Mouse (Mus musculus): ENCODE results near the gene Gpalpp1. TPM values are rescaled to one million over a fixed set of nuclear protein-coding genes. Genes with fewer than 3 reads are reported as not detected.

Gpalpp1 gene
- polyA plus RNA-seq, 1 experiment from 2014 or later, result 11.0 TPM

- Histone ChIP-seq H3K9ac (ENCODE audit: low read length) (no peak overlapping the region), H3K4me2 (ENCODE audit: low read length) (no peak overlapping the region), H3K4me3 (ENCODE audit: control insufficient read depth in 1 of 2, insufficient read depth in 1 of 2, low read depth in 1 of 2, low read length in 2 of 2) (no peak overlapping the region), H3K4me1 (ENCODE audit: control insufficient read depth in 2 of 2, insufficient read depth in 2 of 2, low read length in 2 of 2) (peaks cover 10 to 27% of the 10 kb centered on the region in 2 experiments; a peak in 3 of 4 replicates), H3K27ac (replicated peaks in 1 of 2; ENCODE audit: control insufficient read depth in 1 of 2, insufficient read depth in 1 of 2, low read depth in 2 of 2, low read length in 2 of 2) (no peak overlapping the region), H3K9me3 (ENCODE audit: control insufficient read depth, low read length) (no peaks in the 10 kb centered on the region), H3K36me3 (ENCODE audit: control insufficient read depth, insufficient read depth, low read length) (no peaks in the 10 kb centered on the region), H3K27me3 (ENCODE audit: control insufficient read depth, insufficient read depth, low read length) (no peaks in the 10 kb centered on the region)
- 59% methylated on average over 2 of the region's 2 CpGs for WGBS
- no peak for ATAC-seq (ENCODE audit: insufficient number of reproducible peaks, insufficient read depth, low FRiP score, low read depth)
These were observed 40.5 kb upstream of the Gpalpp1 start for GRCm38 (mm10) chr14:76151011-76151410.

DNA sequence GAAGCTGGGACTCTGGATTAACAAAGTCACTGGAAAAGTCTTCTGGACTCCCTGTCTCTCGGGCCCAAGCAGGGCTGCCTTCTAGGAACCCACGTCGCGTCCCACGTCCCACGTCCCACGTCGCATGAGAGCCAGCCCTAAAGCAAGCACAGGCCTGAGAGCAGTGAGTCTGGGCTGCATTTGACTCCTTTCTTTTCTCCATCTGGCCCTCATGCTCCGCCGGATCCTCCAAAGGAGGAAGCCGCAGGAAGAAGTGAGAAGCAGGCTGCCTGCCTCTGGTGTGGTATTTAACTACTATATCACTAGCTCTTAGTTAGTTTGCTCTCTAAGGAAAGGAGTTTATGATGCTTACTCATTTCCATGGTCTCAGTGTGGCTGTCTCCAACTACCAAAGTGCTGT lies 39.9 kb upstream of the Gpalpp1 start:
- ATAC-seq (ENCODE audit: insufficient number of reproducible peaks, insufficient read depth, low FRiP score, low read depth), result no peak
- WGBS, result 73% methylated on average over 11 of the region's 11 CpGs
- H3K9me3 ChIP-seq (ENCODE audit: control insufficient read depth, low read length), result no peaks in the 10 kb centered on the region

GRCm38 (mm10) chr14:76149531-76150179 lies 39.1 kb upstream of the Gpalpp1 start:
- Histone ChIP-seq H3K36me3 (ENCODE audit: control insufficient read depth, insufficient read depth, low read length) (no peaks in the 10 kb centered on the region), H3K9me3 (ENCODE audit: control insufficient read depth, low read length) (no peaks in the 10 kb centered on the region), H3K27ac (replicated peaks in 1 of 2; ENCODE audit: control insufficient read depth in 1 of 2, insufficient read depth in 1 of 2, low read depth in 2 of 2, low read length in 2 of 2) (peak overlapping the region; percentile 30 to 52), H3K27me3 (ENCODE audit: control insufficient read depth, insufficient read depth, low read length) (no peaks in the 10 kb centered on the region), H3K4me3 (ENCODE audit: control insufficient read depth in 1 of 2, insufficient read depth in 1 of 2, low read depth in 1 of 2, low read length in 2 of 2) (peak overlapping the region; percentile 35 to 48), H3K9ac (ENCODE audit: low read length) (peak overlapping the region; percentile 59), H3K4me2 (ENCODE audit: low read length) (peak overlapping the region; percentile 54), H3K4me1 (ENCODE audit: control insufficient read depth in 2 of 2, insufficient read depth in 2 of 2, low read length in 2 of 2) (peaks cover 10 to 34% of the 10 kb centered on the region in 2 experiments)
- ATAC-seq (ENCODE audit: insufficient number of reproducible peaks, insufficient read depth, low FRiP score, low read depth), result peak; percentile 78
- 7% methylated on average over 13 of the region's 13 CpGs for WGBS

More for the DNA sequence above, 39.9 kb upstream of the Gpalpp1 start:
- Histone ChIP-seq H3K4me3 (ENCODE audit: control insufficient read depth in 1 of 2, insufficient read depth in 1 of 2, low read depth in 1 of 2, low read length in 2 of 2) (peak overlapping the region in 1 of 2 experiments; percentile 35; a peak in 1 of 4 replicates), H3K27ac (replicated peaks in 1 of 2; ENCODE audit: control insufficient read depth in 1 of 2, insufficient read depth in 1 of 2, low read depth in 2 of 2, low read length in 2 of 2) (peak overlapping the region in 1 of 2 experiments; percentile 30; a peak in 2 of 4 replicates), H3K4me2 (ENCODE audit: low read length) (peak overlapping the region; percentile 54; the same call in 1 of the 2 replicates), H3K36me3 (ENCODE audit: control insufficient read depth, insufficient read depth, low read length) (no peaks in the 10 kb centered on the region), H3K4me1 (ENCODE audit: control insufficient read depth in 2 of 2, insufficient read depth in 2 of 2, low read length in 2 of 2) (peaks cover 10 to 32% of the 10 kb centered on the region in 2 experiments), H3K9ac (ENCODE audit: low read length) (no peak overlapping the region), H3K27me3 (ENCODE audit: control insufficient read depth, insufficient read depth, low read length) (no peaks in the 10 kb centered on the region)

- peaks cover 9 to 29% of the 10 kb centered on the region in 2 experiments for H3K4me1 ChIP-seq (ENCODE audit: control insufficient read depth in 2 of 2, insufficient read depth in 2 of 2, low read length in 2 of 2)
- 73% methylated on average over 10 of the region's 10 CpGs for WGBS
- no peak for ATAC-seq (ENCODE audit: insufficient number of reproducible peaks, insufficient read depth, low FRiP score, low read depth)
- H3K27ac ChIP-seq (replicated peaks in 1 of 2; ENCODE audit: control insufficient read depth in 1 of 2, insufficient read depth in 1 of 2, low read depth in 2 of 2, low read length in 2 of 2), result no peak overlapping the region
- H3K4me2 ChIP-seq (ENCODE audit: low read length), result no peak overlapping the region
- no peaks in the 10 kb centered on the region for H3K36me3 ChIP-seq (ENCODE audit: control insufficient read depth, insufficient read depth, low read length)
- H3K4me3 ChIP-seq (ENCODE audit: control insufficient read depth in 1 of 2, insufficient read depth in 1 of 2, low read depth in 1 of 2, low read length in 2 of 2), result no peak overlapping the region
- H3K27me3 ChIP-seq (ENCODE audit: control insufficient read depth, insufficient read depth, low read length), result no peaks in the 10 kb centered on the region
- no peaks in the 10 kb centered on the region for H3K9me3 ChIP-seq (ENCODE audit: control insufficient read depth, low read length)
- H3K9ac ChIP-seq (ENCODE audit: low read length), result no peak overlapping the region
These were observed 37.7 kb upstream of the Gpalpp1 start for GRCm38 (mm10) chr14:76148294-76148693.

DNA sequence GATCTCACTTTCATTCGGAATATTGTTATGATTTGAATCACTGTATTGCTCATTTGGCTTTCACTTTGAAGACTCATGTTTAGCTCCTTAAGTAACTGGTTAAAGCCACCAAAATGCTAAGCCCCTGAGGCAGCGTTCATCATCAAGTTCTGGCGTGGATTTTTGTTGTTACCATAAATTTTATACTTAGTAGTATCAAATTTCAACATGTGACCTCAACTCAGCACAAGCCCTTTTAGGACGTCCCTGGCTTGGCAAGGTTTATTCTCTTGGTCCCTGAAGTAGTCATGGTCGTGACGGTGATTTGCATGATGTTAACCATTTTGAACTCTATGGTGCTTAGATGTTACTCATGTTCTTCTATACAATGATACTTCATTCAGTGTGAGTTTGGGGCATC lies 36.5 kb upstream of the Gpalpp1 start:
- Histone ChIP-seq H3K4me3 (ENCODE audit: control insufficient read depth in 1 of 2, insufficient read depth in 1 of 2, low read depth in 1 of 2, low read length in 2 of 2) (no peak overlapping the region), H3K27ac (replicated peaks in 1 of 2; ENCODE audit: control insufficient read depth in 1 of 2, insufficient read depth in 1 of 2, low read depth in 2 of 2, low read length in 2 of 2) (no peak overlapping the region), H3K4me2 (ENCODE audit: low read length) (no peak overlapping the region), H3K9ac (ENCODE audit: low read length) (no peak overlapping the region), H3K27me3 (ENCODE audit: control insufficient read depth, insufficient read depth, low read length) (no peaks in the 10 kb centered on the region), H3K36me3 (ENCODE audit: control insufficient read depth, insufficient read depth, low read length) (no peaks in the 10 kb centered on the region), H3K4me1 (ENCODE audit: control insufficient read depth in 2 of 2, insufficient read depth in 2 of 2, low read length in 2 of 2) (peaks cover 8 to 26% of the 10 kb centered on the region in 2 experiments), H3K9me3 (ENCODE audit: control insufficient read depth, low read length) (no peaks in the 10 kb centered on the region)
- 80% methylated on average over 6 of the region's 6 CpGs for WGBS
- ATAC-seq (ENCODE audit: insufficient number of reproducible peaks, insufficient read depth, low FRiP score, low read depth), result no peak

DNA sequence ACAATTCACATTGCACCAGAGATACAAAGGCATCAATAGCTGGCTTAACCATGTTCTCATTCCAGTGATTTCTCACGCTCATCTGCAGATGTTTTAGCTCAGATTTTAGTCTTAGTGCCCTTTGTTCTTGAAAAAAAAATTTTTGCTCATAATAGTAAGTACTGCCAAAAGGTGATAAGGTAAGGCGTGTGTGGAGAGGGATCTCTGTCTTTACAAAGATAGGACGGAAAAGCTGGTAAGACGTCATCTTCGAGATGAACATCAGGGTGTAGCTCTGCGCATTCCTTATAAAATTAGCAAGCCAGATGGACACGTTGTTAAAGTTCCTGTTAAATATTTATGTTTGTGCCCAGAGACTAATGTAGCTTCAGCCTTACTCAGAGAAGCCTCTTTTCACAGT lies 35.3 kb upstream of the Gpalpp1 start:
- H3K4me1 ChIP-seq (ENCODE audit: control insufficient read depth in 2 of 2, insufficient read depth in 2 of 2, low read length in 2 of 2), result peaks cover 8 to 21% of the 10 kb centered on the region in 2 experiments
- no peak overlapping the region for H3K9ac ChIP-seq (ENCODE audit: low read length)
- H3K27me3 ChIP-seq (ENCODE audit: control insufficient read depth, insufficient read depth, low read length), result no peaks in the 10 kb centered on the region
- no peaks in the 10 kb centered on the region for H3K36me3 ChIP-seq (ENCODE audit: control insufficient read depth, insufficient read depth, low read length)
- no peak overlapping the region for H3K4me3 ChIP-seq (ENCODE audit: control insufficient read depth in 1 of 2, insufficient read depth in 1 of 2, low read depth in 1 of 2, low read length in 2 of 2)
- H3K4me2 ChIP-seq (ENCODE audit: low read length), result no peak overlapping the region
- no peak for ATAC-seq (ENCODE audit: insufficient number of reproducible peaks, insufficient read depth, low FRiP score, low read depth)
- WGBS, result 30% methylated on average over 7 of the region's 7 CpGs
- H3K9me3 ChIP-seq (ENCODE audit: control insufficient read depth, low read length), result no peaks in the 10 kb centered on the region
- H3K27ac ChIP-seq (replicated peaks in 1 of 2; ENCODE audit: control insufficient read depth in 1 of 2, insufficient read depth in 1 of 2, low read depth in 2 of 2, low read length in 2 of 2), result no peak overlapping the region

DNA sequence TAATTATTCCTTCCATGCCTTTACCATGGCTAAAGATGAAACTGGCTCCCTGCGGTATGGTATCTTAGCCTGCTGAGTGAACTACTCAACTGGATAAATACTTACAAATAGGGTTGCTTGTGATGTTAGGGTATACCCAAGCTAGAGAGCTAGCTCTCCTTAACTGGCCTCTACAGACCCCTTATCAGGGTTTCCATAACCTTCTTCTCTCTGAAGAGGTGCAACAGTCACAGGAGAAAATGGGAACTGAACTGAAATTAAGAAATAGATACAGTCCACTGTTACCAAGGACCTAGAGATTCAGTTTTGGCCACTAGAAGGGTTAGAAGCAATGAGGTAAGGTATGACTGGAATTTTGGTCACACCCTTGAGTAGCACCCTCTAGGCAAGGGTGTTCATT lies 34.7 kb upstream of the Gpalpp1 start:
- H3K27ac ChIP-seq (replicated peaks in 1 of 2; ENCODE audit: control insufficient read depth in 1 of 2, insufficient read depth in 1 of 2, low read depth in 2 of 2, low read length in 2 of 2), result no peak overlapping the region
- no peaks in the 10 kb centered on the region for H3K27me3 ChIP-seq (ENCODE audit: control insufficient read depth, insufficient read depth, low read length)
- H3K4me2 ChIP-seq (ENCODE audit: low read length), result no peak overlapping the region
- ATAC-seq (ENCODE audit: insufficient number of reproducible peaks, insufficient read depth, low FRiP score, low read depth), result no peak
- 58% methylated on average over 1 of the region's 1 CpGs for WGBS
- H3K9me3 ChIP-seq (ENCODE audit: control insufficient read depth, low read length), result no peaks in the 10 kb centered on the region
- no peak overlapping the region for H3K9ac ChIP-seq (ENCODE audit: low read length)
- no peaks in the 10 kb centered on the region for H3K36me3 ChIP-seq (ENCODE audit: control insufficient read depth, insufficient read depth, low read length)
- H3K4me1 ChIP-seq (ENCODE audit: control insufficient read depth in 2 of 2, insufficient read depth in 2 of 2, low read length in 2 of 2), result peaks cover 5 to 16% of the 10 kb centered on the region in 2 experiments
- no peak overlapping the region for H3K4me3 ChIP-seq (ENCODE audit: control insufficient read depth in 1 of 2, insufficient read depth in 1 of 2, low read depth in 1 of 2, low read length in 2 of 2)

DNA sequence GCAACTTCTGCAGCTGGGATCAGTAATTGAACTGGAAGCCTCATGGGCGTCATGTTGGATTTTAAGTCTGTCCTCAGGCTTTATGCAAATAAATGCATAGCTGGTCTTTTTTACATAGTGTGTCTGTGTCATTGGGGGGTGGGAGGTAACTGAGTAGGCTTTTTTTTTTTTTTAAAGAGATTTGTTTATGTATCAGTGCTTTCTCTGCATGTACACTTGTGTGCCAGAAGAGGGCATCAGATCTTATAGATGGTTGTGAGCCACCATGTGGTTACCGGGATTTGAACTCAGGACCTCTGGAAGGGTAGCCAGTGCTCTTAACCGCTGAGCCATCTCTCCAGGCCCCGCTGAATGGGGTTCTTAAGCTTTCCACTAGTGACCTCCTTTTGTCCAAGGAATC lies 24.4 kb upstream of the Gpalpp1 start:
- H3K9ac ChIP-seq (ENCODE audit: low read length), result no peak overlapping the region
- H3K36me3 ChIP-seq (ENCODE audit: control insufficient read depth, insufficient read depth, low read length), result peaks cover 67% of the 10 kb centered on the region
- H3K27ac ChIP-seq (replicated peaks in 1 of 2; ENCODE audit: control insufficient read depth in 1 of 2, insufficient read depth in 1 of 2, low read depth in 2 of 2, low read length in 2 of 2), result no peak overlapping the region
- WGBS, result 91% methylated on average over 4 of the region's 4 CpGs
- H3K4me3 ChIP-seq (ENCODE audit: control insufficient read depth in 1 of 2, insufficient read depth in 1 of 2, low read depth in 1 of 2, low read length in 2 of 2), result no peak overlapping the region
- H3K4me2 ChIP-seq (ENCODE audit: low read length), result no peak overlapping the region
- H3K9me3 ChIP-seq (ENCODE audit: control insufficient read depth, low read length), result no peaks in the 10 kb centered on the region
- H3K4me1 ChIP-seq (ENCODE audit: control insufficient read depth in 2 of 2, insufficient read depth in 2 of 2, low read length in 2 of 2), result no peaks in the 10 kb centered on the region
- H3K27me3 ChIP-seq (ENCODE audit: control insufficient read depth, insufficient read depth, low read length), result no peaks in the 10 kb centered on the region
- ATAC-seq (ENCODE audit: insufficient number of reproducible peaks, insufficient read depth, low FRiP score, low read depth), result no peak

All from heart, embryonic 14.5 days (tissue).